Mouse (Mus musculus): ENCODE measurements at regions not wholly inside any gene's neighbourhood (a gene's known extent, or its start where the extent isn't known, plus 50 kb on each side); places are given as distances from the start of the nearest gene placed in this dataset.
"Not testable (repeated sequence)": the region's sequence is repeated elsewhere in the genome, so short reads cannot be mapped to it uniquely, and the experiment has no call there.

DNA sequence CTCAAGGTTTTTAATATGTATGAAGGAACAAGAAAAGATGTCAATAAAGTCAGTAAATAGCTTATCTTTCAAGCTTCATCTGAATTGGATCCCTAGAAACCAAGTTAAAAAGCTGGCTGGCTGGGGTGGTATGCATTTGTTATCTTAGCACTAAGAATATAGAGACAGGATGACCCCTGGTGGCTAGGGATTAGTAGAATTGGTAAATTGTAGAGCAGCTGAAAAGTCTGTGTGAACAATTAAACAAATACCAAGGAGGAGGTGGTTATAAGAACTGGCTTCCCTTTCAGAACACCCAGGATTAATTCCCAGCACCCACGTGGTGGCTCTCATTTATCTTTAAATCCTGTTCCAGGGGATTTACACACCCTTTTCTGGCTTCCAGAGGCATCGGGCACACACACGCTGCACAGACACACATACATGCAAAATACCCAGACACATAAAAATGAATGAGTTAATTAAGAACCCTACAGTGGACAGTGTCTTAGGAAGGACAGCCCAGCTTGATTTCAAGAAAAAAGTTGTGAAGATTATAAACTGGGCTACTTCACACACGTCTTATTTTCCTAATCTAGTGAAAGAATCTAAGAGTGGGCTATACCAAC lies 170.5 kb downstream of the Pdzph1 start:
- no peaks in the 10 kb centered on the region for H3K9me3 ChIP-seq (replicated peaks)
- H3K27me3 ChIP-seq (replicated peaks): no peaks in the 10 kb centered on the region
- H3K4me2 ChIP-seq: no peak overlapping the region
- H3K36me3 ChIP-seq: no peaks in the 10 kb centered on the region
- H3K27ac ChIP-seq (ENCODE audit: poor library complexity, severe bottlenecking): no peak overlapping the region
- ATAC-seq (ENCODE audit: insufficient number of reproducible peaks, low FRiP score): no peak
- no peak overlapping the region for H3K4me3 ChIP-seq
- H3K9ac ChIP-seq: no peak overlapping the region
- H3K4me1 ChIP-seq (replicated peaks): no peaks in the 10 kb centered on the region
- 59% methylated on average over 4 of the region's 4 CpGs for WGBS

GRCm38 (mm10) chr17:58819339-58819738 lies 171.8 kb downstream of the Pdzph1 start:
- ATAC-seq (ENCODE audit: insufficient number of reproducible peaks, low FRiP score): no peak
- Histone ChIP-seq H3K27ac (ENCODE audit: poor library complexity, severe bottlenecking) (no peak overlapping the region), H3K36me3 (no peaks in the 10 kb centered on the region), H3K9me3 (replicated peaks) (no peaks in the 10 kb centered on the region), H3K4me3 (no peak overlapping the region), H3K27me3 (replicated peaks) (no peaks in the 10 kb centered on the region), H3K4me2 (no peak overlapping the region), H3K4me1 (replicated peaks) (no peaks in the 10 kb centered on the region), H3K9ac (no peak overlapping the region)
- WGBS: 70% methylated on average over 2 of the region's 2 CpGs

- not testable (repeated sequence) for H3K27me3 ChIP-seq (replicated peaks); H3K4me2 ChIP-seq; H3K27ac ChIP-seq (ENCODE audit: poor library complexity, severe bottlenecking); H3K4me3 ChIP-seq; H3K9me3 ChIP-seq (replicated peaks); H3K4me1 ChIP-seq (replicated peaks); H3K36me3 ChIP-seq; ATAC-seq (ENCODE audit: insufficient number of reproducible peaks, low FRiP score); H3K9ac ChIP-seq
- WGBS: 80% methylated on average over 3 of the region's 3 CpGs
Observed at GRCm38 (mm10) chr17:58775451-58775850, 215.7 kb downstream of the Pdzph1 start.

DNA sequence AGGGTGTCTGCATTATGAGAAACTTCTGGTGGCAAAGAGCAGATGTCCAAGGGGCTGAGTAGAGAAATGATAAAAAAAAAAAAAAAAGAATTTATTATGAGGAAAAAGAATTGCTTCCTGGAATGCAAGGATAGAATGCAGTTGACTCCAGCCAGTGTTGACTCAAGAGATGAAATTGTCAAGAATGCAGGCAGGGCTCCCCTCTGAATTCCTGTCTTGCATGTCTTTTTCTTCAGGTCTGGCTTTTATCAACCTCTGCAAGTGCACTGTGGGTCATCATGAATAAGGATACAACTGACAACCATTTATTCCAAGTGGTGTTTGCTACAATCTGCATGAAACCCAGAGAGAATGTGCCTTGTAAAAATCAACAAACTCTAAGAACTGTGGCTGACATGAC lies 217.6 kb downstream of the Pdzph1 start:
- Histone ChIP-seq H3K27me3 (replicated peaks) (no peaks in the 10 kb centered on the region), H3K4me1 (replicated peaks) (no peaks in the 10 kb centered on the region), H3K9ac (no peak overlapping the region), H3K27ac (ENCODE audit: poor library complexity, severe bottlenecking) (no peak overlapping the region), H3K4me3 (no peak overlapping the region), H3K4me2 (no peak overlapping the region), H3K9me3 (replicated peaks) (no peaks in the 10 kb centered on the region), H3K36me3 (no peaks in the 10 kb centered on the region)
- no peak for ATAC-seq (ENCODE audit: insufficient number of reproducible peaks, low FRiP score)

DNA sequence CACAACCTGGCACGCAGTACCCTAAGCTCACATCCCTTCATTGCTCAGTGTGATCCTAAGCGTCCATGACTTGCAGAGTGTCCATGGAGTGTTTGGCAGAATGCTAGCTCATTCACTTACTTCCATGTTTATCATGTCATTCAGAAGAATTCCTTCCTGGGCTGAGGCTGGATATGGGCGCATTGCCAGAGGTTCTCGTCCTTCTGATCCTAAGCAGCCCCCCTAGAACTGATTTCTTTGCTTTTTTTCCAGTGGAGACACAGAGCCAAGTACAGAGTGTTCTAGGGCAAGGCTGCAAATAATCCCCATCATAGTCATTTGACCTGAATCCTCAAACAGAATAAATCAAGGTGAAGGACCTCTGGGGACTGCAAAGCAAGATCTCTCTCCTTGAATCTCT lies 226.0 kb downstream of the Pdzph1 start:
- ATAC-seq (ENCODE audit: insufficient number of reproducible peaks, low FRiP score): no peak

DNA sequence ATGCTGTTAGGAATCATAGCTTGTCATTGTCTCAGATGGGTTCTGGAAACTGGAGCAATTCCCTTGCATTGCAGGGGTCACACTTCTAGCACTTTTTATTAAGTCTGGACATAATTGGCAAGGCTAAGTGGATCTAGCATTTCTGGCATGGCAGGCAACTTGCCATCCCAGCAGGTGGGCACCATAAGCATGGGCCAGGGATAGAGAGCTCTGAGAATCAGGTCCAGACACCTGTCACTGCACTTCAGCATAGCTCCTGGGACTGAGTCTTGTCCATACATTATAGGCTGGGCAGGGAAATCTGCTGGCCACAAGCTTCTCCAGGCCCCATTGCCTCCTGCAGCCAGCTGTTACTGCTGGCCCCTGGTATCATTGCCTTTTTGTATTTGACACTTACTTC lies 242.2 kb downstream of the Pdzph1 start:
- Histone ChIP-seq H3K9ac (no peak overlapping the region), H3K27me3 (replicated peaks) (no peaks in the 10 kb centered on the region), H3K36me3 (no peaks in the 10 kb centered on the region), H3K4me3 (no peak overlapping the region), H3K9me3 (replicated peaks) (no peaks in the 10 kb centered on the region), H3K4me2 (no peak overlapping the region), H3K4me1 (replicated peaks) (no peaks in the 10 kb centered on the region), H3K27ac (ENCODE audit: poor library complexity, severe bottlenecking) (no peak overlapping the region)
- no peak for ATAC-seq (ENCODE audit: insufficient number of reproducible peaks, low FRiP score)

More for the DNA sequence above, 226.0 kb downstream of the Pdzph1 start:
- no peaks in the 10 kb centered on the region for H3K27me3 ChIP-seq (replicated peaks)
- no peak overlapping the region for H3K9ac ChIP-seq
- no peak overlapping the region for H3K4me2 ChIP-seq
- H3K27ac ChIP-seq (ENCODE audit: poor library complexity, severe bottlenecking): no peak overlapping the region
- 71% methylated on average over 4 of the region's 4 CpGs for WGBS
- H3K4me3 ChIP-seq: no peak overlapping the region
- H3K4me1 ChIP-seq (replicated peaks): no peaks in the 10 kb centered on the region
- no peaks in the 10 kb centered on the region for H3K36me3 ChIP-seq
- H3K9me3 ChIP-seq (replicated peaks): no peaks in the 10 kb centered on the region

GRCm38 (mm10) chr17:58748264-58748663 lies 242.9 kb downstream of the Pdzph1 start:
- H3K9me3 ChIP-seq (replicated peaks): no peaks in the 10 kb centered on the region
- no peaks in the 10 kb centered on the region for H3K4me1 ChIP-seq (replicated peaks)
- no peaks in the 10 kb centered on the region for H3K36me3 ChIP-seq
- no peak overlapping the region for H3K4me3 ChIP-seq
- H3K9ac ChIP-seq: no peak overlapping the region
- 82% methylated on average over 3 of the region's 3 CpGs for WGBS
- H3K4me2 ChIP-seq: no peak overlapping the region
- no peaks in the 10 kb centered on the region for H3K27me3 ChIP-seq (replicated peaks)
- H3K27ac ChIP-seq (ENCODE audit: poor library complexity, severe bottlenecking): no peak overlapping the region
- no peak for ATAC-seq (ENCODE audit: insufficient number of reproducible peaks, low FRiP score)

DNA sequence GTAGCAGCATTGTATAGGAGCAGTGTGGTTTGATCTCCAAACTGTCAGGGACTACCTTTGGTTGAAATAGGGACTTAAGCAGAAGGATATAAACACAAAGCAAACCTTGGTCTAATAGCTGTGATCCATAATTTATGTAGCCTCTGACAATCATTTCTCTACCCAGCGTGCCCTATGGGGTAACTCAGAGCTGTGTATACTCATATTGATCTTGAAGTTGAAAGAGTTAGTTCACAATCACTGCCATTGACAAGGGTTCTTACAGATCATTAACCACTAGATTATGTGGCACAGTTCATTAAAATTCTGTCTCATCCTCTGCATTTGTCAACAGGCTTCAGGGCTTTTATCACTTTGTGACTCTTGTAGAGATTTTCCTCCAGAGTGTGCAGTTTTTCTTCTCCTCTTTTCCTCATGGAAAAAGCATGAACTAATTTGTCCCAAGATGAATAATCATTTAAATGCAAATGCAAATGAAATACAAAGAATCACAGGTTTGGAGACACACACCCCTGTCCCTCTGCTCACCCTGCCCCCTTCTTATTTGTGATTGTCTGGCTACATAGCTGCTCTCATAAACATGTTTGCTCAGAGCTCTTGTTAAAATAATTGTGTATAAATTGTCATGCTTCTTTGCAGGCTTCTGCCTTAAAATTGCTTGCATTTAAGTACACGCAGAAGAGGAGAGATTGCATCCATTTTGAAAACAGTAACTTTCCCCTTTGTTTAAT lies 280.3 kb downstream of the Pdzph1 start:
- H3K4me2 ChIP-seq: no peak overlapping the region
- no peaks in the 10 kb centered on the region for H3K27me3 ChIP-seq (replicated peaks)
- no peak for ATAC-seq (ENCODE audit: insufficient number of reproducible peaks, low FRiP score)
- H3K4me1 ChIP-seq (replicated peaks): no peaks in the 10 kb centered on the region
- H3K9me3 ChIP-seq (replicated peaks): no peaks in the 10 kb centered on the region
- H3K4me3 ChIP-seq: no peak overlapping the region
- no peak overlapping the region for H3K27ac ChIP-seq (ENCODE audit: poor library complexity, severe bottlenecking)
- no peak overlapping the region for H3K9ac ChIP-seq
- no peaks in the 10 kb centered on the region for H3K36me3 ChIP-seq
- 82% methylated on average over 2 of the region's 2 CpGs for WGBS

DNA sequence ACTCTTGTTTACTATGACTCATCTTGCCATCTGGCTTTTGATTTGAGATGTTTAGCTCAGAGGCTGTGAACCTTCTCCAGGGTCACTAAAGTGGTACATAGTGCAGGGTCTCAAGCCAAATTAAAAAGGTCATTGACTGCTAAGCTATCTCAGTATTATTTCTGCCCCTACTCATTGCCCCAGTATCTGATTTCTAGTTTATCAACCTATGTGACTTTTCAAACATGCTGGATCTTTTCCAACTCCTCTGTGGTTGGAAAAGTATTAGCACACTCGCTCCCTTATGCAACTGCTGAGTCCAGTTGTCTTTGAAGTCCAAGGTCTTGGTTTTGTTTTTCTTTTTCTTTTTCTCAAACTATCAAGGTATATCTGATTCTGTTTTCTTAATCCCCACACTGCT lies 301.0 kb downstream of the Pdzph1 start:
- Histone ChIP-seq H3K27ac (ENCODE audit: poor library complexity, severe bottlenecking) (no peak overlapping the region), H3K4me2 (no peak overlapping the region), H3K9me3 (replicated peaks) (no peaks in the 10 kb centered on the region), H3K9ac (no peak overlapping the region), H3K27me3 (replicated peaks) (no peaks in the 10 kb centered on the region), H3K36me3 (no peaks in the 10 kb centered on the region), H3K4me3 (no peak overlapping the region), H3K4me1 (replicated peaks) (no peaks in the 10 kb centered on the region)
- WGBS: 84% methylated on average over 1 of the region's 1 CpGs
- ATAC-seq (ENCODE audit: insufficient number of reproducible peaks, low FRiP score): no peak

- ATAC-seq (ENCODE audit: insufficient number of reproducible peaks, low FRiP score): no peak
- no peaks in the 10 kb centered on the region for H3K27me3 ChIP-seq (replicated peaks)
- WGBS: 44% methylated on average over 2 of the region's 2 CpGs
- no peak overlapping the region for H3K4me3 ChIP-seq
- no peak overlapping the region for H3K9ac ChIP-seq
- H3K27ac ChIP-seq (ENCODE audit: poor library complexity, severe bottlenecking): no peak overlapping the region
- H3K4me2 ChIP-seq: no peak overlapping the region
- no peaks in the 10 kb centered on the region for H3K4me1 ChIP-seq (replicated peaks)
- no peaks in the 10 kb centered on the region for H3K9me3 ChIP-seq (replicated peaks)
- H3K36me3 ChIP-seq: no peaks in the 10 kb centered on the region
Observed at GRCm38 (mm10) chr17:58672291-58672690, 318.9 kb downstream of the Pdzph1 start.

- Histone ChIP-seq H3K27ac (ENCODE audit: poor library complexity, severe bottlenecking) (no peak overlapping the region), H3K27me3 (replicated peaks) (no peaks in the 10 kb centered on the region), H3K4me1 (replicated peaks) (no peaks in the 10 kb centered on the region), H3K9me3 (replicated peaks) (no peaks in the 10 kb centered on the region), H3K4me3 (no peak overlapping the region), H3K9ac (no peak overlapping the region), H3K4me2 (no peak overlapping the region), H3K36me3 (no peaks in the 10 kb centered on the region)
- no peak for ATAC-seq (ENCODE audit: insufficient number of reproducible peaks, low FRiP score)
- WGBS: 79% methylated on average over 3 of the region's 3 CpGs
Observed at GRCm38 (mm10) chr17:58668036-58668435, 323.1 kb downstream of the Pdzph1 start.

DNA sequence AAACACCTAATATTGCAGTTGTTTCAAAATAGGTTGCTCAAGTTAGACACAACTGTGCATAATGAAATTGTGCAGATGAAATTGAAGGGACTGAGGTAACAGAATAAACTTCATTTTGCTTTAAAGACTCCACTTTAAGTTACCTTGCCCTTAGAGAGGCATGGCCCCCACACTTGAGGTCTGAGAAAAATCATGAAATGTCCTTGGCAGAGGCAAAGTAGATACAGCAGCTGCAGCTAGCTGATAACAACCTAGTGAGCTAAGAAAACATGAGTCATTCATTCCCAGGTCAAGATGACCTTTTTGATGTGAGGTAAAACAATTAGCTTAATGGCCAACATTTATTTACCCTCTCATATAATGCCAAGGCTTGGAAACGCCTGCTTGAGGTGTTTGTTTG lies 347.4 kb downstream of the Pdzph1 start:
- Histone ChIP-seq H3K27ac (ENCODE audit: poor library complexity, severe bottlenecking) (no peak overlapping the region), H3K4me2 (no peak overlapping the region), H3K27me3 (replicated peaks) (no peaks in the 10 kb centered on the region), H3K4me1 (replicated peaks) (no peaks in the 10 kb centered on the region), H3K9ac (no peak overlapping the region), H3K9me3 (replicated peaks) (no peaks in the 10 kb centered on the region), H3K4me3 (no peak overlapping the region), H3K36me3 (no peaks in the 10 kb centered on the region)
- 40% methylated on average over 1 of the region's 1 CpGs for WGBS
- peak; percentile 96 for ATAC-seq (ENCODE audit: insufficient number of reproducible peaks, low FRiP score)
